In the genomic region with DNA sequence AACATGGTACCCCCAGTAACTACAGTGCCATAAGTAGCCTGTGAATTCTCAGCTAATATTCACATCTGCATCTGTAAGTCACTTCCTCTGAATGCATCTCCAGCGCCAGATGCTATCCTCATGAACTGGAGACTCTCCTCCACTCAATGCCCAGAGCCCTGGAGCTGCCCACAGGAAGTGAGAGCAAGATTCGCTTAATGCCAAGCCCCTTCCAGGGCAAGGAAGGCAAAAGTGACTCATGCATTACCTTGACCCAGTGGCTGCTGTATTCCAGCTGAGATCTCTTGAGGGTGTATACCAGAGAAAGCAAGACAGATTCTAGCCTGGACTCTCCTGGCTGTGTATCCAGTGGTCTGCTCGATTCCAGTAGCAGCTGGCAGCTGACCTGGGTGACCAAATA, we compare ENCODE assay signal across 26 mouse cellular contexts. TPM values are rescaled to one million over a fixed set of nuclear protein-coding genes. Genes with fewer than 3 reads are reported as not detected.
DNase-seq lines count a peak whose midpoint lies in the region; ATAC-seq and TF ChIP-seq lines count a peak whose summit lies in the region.
"Had no signal": no experiment of that assay in that cellular context is flagged by ENCODE, and none has a peak within 500 bp of the region (broad histone marks: within the 10 kb centered on the region; RNA-seq: fewer than 3 reads in every experiment).

No protein-coding gene starts in this region.

- WGBS in liver, embryonic 13.5 days (ENCODE audit: insufficient replicate concordance), result 83% methylated on average over 3 of the region's 3 CpGs
- WGBS in liver, postnatal 0 days (ENCODE audit: insufficient replicate concordance), result 84% methylated on average over 3 of the region's 3 CpGs

- DNase-seq in liver, embryonic 13.5 days, result no peak
- DNase-seq in liver, postnatal 0 days, result no peak
- DNase-seq in 3134 (ENCODE audit: extremely low read depth, insufficient read length, low spot score) (peak; percentile 66), 3T3-L1 (ENCODE audit: low read depth, low spot score) (peak; percentile 80)
- no peak for DNase-seq in urinary bladder, adult 18-20 months (ENCODE audit: low spot score in 2 of 2)
- no peak for DNase-seq in layer of hippocampus, adult 18-20 months (ENCODE audit: low spot score in 2 of 2)
- DNase-seq: cerebellum, adult 9-10 months; cerebellum, postnatal 36 days; gastrocnemius, adult 2 months; gastrocnemius, postnatal 36 days; heart, adult 2 months; heart, postnatal 10 days; kidney, adult 9 months; kidney, postnatal 10 days; liver; lung, postnatal 4 days; right cerebral cortex, postnatal 25 days; thymus, postnatal 25 days had no signal

- no peak overlapping the region for H3K4me3 ChIP-seq in liver, embryonic 13.5 days (replicated peaks)
- H3K4me3 ChIP-seq in liver, postnatal 0 days (ENCODE audit: low read depth, low read length), result no peak overlapping the region
- H3K4me3 ChIP-seq: embryonic facial prominence, embryonic 13.5 days; forebrain, embryonic 10.5 days; forebrain, embryonic 15.5 days; gastrocnemius, adult 2 months; heart, adult 2 months; heart, embryonic 13.5 days; liver, embryonic 15.5 days had no signal

- H3K36me3 ChIP-seq in liver, embryonic 13.5 days, result peaks cover 84% of the 10 kb centered on the region
- peaks cover 10% of the 10 kb centered on the region; the same call in 1 of the 2 replicates for H3K36me3 ChIP-seq in liver, postnatal 0 days (replicated peaks; ENCODE audit: insufficient read depth, low read length)
- H3K36me3 ChIP-seq: embryonic facial prominence, embryonic 13.5 days; forebrain, embryonic 10.5 days; forebrain, embryonic 15.5 days; heart, embryonic 13.5 days had no signal

- H3K4me2 ChIP-seq in liver, embryonic 13.5 days, result no peak overlapping the region
- H3K4me2 ChIP-seq in liver, postnatal 0 days (ENCODE audit: low read depth, low read length), result no peak overlapping the region
- H3K4me2 ChIP-seq: embryonic facial prominence, embryonic 13.5 days; forebrain, embryonic 15.5 days; heart, embryonic 13.5 days; hindbrain, embryonic 14.5 days; liver, embryonic 15.5 days had no signal

- peaks cover 65% of the 10 kb centered on the region for H3K4me1 ChIP-seq in liver, embryonic 13.5 days (replicated peaks)
- H3K4me1 ChIP-seq in liver, postnatal 0 days (ENCODE audit: insufficient read depth), result no peaks in the 10 kb centered on the region
- H3K4me1 ChIP-seq: forebrain, embryonic 15.5 days had no signal

- no peaks in the 10 kb centered on the region for H3K9me3 ChIP-seq in liver, embryonic 13.5 days (replicated peaks)
- no peaks in the 10 kb centered on the region for H3K9me3 ChIP-seq in liver, postnatal 0 days (ENCODE audit: low read length)
- H3K9me3 ChIP-seq: embryonic facial prominence, embryonic 13.5 days; forebrain, embryonic 10.5 days; forebrain, embryonic 15.5 days; heart, embryonic 13.5 days; liver, embryonic 15.5 days had no signal

- H3K9ac ChIP-seq in liver, embryonic 13.5 days, result no peak overlapping the region
- H3K9ac ChIP-seq in liver, postnatal 0 days (replicated peaks), result no peak overlapping the region
- H3K9ac ChIP-seq: embryonic facial prominence, embryonic 13.5 days; forebrain, embryonic 15.5 days; heart, embryonic 13.5 days; hindbrain, embryonic 14.5 days; liver, embryonic 15.5 days had no signal

- no peaks in the 10 kb centered on the region for H3K27me3 ChIP-seq in liver, embryonic 13.5 days
- H3K27me3 ChIP-seq in liver, postnatal 0 days (ENCODE audit: insufficient read depth, low read length), result no peaks in the 10 kb centered on the region
- H3K27me3 ChIP-seq: embryonic facial prominence, embryonic 13.5 days; forebrain, embryonic 15.5 days; heart, embryonic 13.5 days; liver, embryonic 15.5 days had no signal

- ATAC-seq in liver, embryonic 13.5 days (ENCODE audit: low read depth), result no peak
- ATAC-seq in liver, postnatal 0 days, result no peak
- ATAC-seq in granulocyte monocyte progenitor cell, adult 5-6 weeks (replicated peaks; ENCODE audit: poor library complexity, severe bottlenecking), result peak; percentile 82
- ATAC-seq: forebrain, embryonic 15.5 days; intestine, postnatal 0 days had no signal

- TF ChIP-seq EP300 in liver, postnatal 0 days (IDR thresholded peaks at IDR 0.05; ENCODE audit: low read depth), result no peak

- H3K27ac ChIP-seq in liver, embryonic 13.5 days, result peak overlapping the region; percentile 35
- no peak overlapping the region for H3K27ac ChIP-seq in liver, postnatal 0 days (ENCODE audit: low read depth)
- H3K27ac ChIP-seq: embryonic facial prominence, embryonic 13.5 days; forebrain, embryonic 10.5 days; forebrain, embryonic 15.5 days; gastrocnemius, adult 2 months; heart, adult 2 months; heart, embryonic 13.5 days; hindbrain, embryonic 14.5 days had no signal

- TF ChIP-seq CTCF in liver, postnatal 0 days (IDR thresholded peaks at IDR 0.05; ENCODE audit: low read depth), result no peak

RNA-seq across cellular contexts. Expression of a gene that starts 16.2 kb away (rescaled TPM):
- polyA plus RNA-seq in liver, embryonic 13.5 days (2015; fragmentation: Nextera tagmentation; extraction: Ambion mirVana), result 27.5 and 28.8 TPM in 2 replicates
- polyA plus RNA-seq in liver, postnatal 0 days (2015; fragmentation: Nextera tagmentation; extraction: Ambion mirVana), result 6.6 and 9.9 TPM in 2 replicates
- total RNA-seq in granulocyte monocyte progenitor cell, adult 5-6 weeks (2014; fragmentation: Nextera tagmentation), result 44.2 and 58.3 TPM in 2 replicates
- total RNA-seq in granulocyte monocyte progenitor cell, adult 5-6 weeks (2017), result 27.1 and 32.1 TPM in 2 replicates
- 100 to 1,000 TPM in 1 of 2 experiments, 10 to 100 TPM in 1; 70.4 to 100 TPM for total RNA-seq in layer of hippocampus, adult 18-20 months (2021)

Comparison
In these comparisons a context has a peak if more than half of its experiments do, and no peak if none do; other contexts are left out.
1. DNase-seq: peak in 3134 (single experiment) and 3T3-L1 (single experiment); none in liver, embryonic 13.5 days (single experiment), liver, postnatal 0 days (single experiment), urinary bladder, adult 18-20 months (0 of 2) and layer of hippocampus, adult 18-20 months (0 of 2).